Mouse (Mus musculus) CD4-positive, CD25-positive, alpha-beta regulatory T cell, adult 4 months (primary cell): Measurements from ENCODE around the gene Fam187b. TPM values are rescaled to one million over a fixed set of nuclear protein-coding genes. Genes with fewer than 3 reads are reported as not detected.

Experiments
- ATAC-seq: one replicate; pipeline ENCODE4 v1.8.0; 2017
- polyA plus RNA-seq, 2 experiments: library from polyadenylated mRNA; unstranded; fragments of 100-300 nt; shearing (Covaris generic); gene quantifications; one replicate each; pipeline ENCODE4 v1.2.1; 2017

The Fam187b gene
- polyA plus RNA-seq, 2 experiments from 2014 or later = 1.2 to 1.5 TPM

- no peak for ATAC-seq
Observed at GRCm38 (mm10) chr7:30958866-30959487, 14.6 kb upstream of the Fam187b start.

DNA sequence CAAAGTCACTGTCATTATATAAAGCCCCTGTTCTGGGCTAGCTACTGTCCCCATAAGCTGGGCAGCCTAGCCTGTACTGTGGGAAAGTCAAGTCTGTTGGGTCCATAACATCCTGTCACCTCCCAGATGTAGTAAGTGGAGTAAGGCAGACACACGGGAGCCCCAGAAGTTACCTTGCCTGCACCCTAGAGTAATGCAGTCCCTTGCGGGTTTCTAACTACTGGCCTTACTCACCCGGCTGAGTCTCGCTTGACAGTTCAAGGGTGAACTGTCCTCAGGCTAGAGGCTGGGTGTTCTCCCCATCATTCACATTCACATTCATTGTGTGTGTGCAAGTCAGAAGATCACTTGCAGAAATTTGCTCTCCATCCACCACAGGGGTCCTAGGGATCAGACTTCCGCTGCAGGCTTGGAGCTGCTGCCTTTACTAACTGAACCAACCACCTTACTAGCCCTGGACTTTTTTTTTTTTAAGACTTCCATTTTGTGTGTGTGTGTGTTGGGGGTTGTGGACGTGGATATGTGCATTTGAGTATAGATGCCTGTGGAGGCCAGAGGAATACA lies 13.7 kb upstream of the Fam187b start:
- ATAC-seq = no peak

GRCm38 (mm10) chr7:30962862-30963261 lies 10.7 kb upstream of the Fam187b start:
- no peak for ATAC-seq

- no peak for ATAC-seq
Observed at GRCm38 (mm10) chr7:30964366-30964765, 9.2 kb upstream of the Fam187b start.

DNA sequence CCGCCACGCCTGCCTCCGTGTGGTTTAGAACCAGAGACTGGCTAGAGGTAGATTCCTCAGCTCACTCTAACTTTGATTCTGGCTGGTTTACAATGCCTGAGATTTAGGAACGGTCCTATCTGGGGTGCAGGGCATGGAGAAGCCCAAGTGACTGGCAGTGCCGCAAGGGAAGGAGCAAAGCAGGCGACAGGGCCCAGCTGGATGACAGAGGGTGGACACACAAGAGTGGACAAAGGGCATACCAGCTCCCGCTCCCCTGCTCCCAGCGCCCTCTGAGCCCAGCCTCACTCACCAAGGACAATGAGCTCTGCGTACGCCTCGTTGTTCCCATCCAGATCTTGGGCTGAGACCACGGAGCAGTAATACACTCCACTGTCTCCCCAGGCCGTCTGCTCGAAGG lies 7.9 kb upstream of the Fam187b start:
- no peak for ATAC-seq

DNA sequence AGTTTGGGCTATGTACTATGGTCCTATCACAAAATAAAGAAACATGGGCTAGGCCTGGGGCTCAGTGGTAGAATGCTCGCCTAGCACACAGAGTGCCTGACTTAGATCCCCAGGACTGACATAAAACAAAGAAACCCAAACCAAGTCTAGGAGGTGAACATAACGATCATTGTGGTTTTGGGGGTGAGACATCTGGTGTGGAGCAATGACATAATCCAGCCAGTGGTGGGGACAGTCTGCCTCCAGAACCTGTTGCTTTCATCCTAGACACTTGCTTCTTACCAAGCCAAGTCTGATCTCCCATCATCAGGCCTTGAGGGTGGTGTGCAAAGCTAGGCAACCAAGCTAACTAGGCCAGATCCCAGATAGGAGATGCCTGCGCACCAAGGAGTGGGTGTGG lies 6.9 kb upstream of the Fam187b start:
- no peak for ATAC-seq

- no peak for ATAC-seq
Observed at GRCm38 (mm10) chr7:30968611-30969010, 5.0 kb upstream of the Fam187b start.

DNA sequence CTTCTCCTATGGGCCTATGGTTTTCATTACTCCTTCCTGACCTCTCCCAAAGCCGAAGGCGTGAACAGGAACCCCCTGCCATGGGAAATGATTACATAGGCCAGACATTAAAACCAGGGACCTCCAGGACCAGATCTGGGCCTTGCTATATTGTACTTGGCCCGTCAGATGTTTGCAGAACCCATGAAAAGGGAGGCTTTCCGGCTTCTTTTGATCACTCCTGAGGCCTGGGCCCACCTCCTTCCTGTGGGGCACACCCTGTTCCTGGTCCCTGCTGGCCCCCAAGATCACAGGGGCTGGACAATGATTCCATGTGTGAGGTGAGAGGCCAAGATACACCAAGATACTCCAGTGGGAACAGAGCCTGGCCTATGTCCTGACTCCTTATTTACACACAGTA lies 4.4 kb upstream of the Fam187b start:
- no peak for ATAC-seq

DNA sequence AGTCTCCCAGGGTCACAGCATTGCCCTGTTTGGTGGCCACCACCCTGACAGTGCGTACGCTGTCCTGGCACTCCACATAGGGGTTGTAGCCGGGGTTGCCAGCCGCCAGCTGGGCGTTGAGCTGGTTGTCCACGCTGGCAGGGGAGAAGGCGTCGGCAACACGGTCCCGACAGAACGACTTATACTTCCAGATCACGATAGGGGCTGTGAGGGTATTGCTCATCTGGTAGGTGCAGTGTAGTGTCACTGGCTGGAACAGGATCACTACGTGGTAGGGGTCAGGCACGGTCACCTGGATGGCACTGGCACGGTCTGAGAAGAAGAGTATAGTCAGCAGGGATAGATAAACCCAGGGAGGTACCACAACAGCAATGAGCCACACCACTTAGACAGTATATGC lies 1.7 kb upstream of the Fam187b start:
- no peak for ATAC-seq

DNA sequence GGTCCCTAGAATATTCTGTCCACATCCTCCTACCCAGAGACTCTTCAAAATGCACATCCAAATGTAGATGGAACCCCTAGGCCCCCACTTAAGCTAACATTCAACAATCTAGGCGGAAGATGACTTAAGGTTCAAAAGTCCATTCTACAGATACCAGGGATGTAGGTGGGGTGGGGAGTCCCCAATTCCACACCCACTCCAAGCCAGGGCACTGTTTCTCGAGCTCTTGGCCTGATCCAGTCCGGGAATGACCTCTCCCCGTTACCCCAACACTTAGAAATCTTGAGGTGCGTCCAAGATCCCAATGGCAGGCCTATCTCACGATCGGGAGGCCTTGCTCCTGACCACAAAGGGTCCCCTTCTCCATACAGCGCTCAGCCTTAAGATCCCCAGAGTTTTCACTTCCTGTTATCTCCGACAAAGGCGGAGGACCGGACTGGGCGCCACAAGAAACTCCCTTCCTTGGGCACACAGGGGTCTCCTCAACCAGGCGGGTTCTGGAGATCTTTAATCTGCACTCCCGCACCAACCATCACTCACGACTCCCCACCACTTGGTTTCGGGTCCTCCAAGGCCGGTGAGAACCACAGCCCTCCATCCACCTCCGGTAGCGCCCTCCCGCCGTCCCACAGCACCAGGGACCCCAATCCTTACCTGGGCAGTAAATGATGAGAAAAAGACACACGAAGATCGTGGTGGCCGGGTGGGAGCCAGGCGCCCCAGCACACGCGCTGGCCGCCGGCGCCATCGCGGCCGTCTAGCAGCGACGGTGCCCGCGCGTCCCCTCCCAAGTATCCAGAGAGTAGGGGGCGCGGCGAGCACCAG lies 952 bp upstream of the Fam187b start:
- ATAC-seq = no peak

DNA sequence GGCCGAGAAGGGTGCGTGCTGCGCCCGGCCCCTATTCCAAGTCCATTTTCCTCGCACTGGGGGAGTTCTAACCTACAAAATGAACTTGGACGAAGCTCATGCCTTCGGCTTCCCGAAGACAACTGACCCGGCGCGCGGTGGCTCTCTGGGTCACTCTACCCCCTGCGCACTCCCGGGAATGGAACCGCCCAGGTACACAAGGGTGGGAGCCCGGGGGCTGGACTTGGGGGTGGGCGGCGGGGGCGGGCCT lies 414 bp upstream of the Fam187b start, which contains the start of gene Lsr:
Gene Lsr, minus strand, starts transcription at position 214 of the 250 bp plus-strand sequence.
- no peak for ATAC-seq

DNA sequence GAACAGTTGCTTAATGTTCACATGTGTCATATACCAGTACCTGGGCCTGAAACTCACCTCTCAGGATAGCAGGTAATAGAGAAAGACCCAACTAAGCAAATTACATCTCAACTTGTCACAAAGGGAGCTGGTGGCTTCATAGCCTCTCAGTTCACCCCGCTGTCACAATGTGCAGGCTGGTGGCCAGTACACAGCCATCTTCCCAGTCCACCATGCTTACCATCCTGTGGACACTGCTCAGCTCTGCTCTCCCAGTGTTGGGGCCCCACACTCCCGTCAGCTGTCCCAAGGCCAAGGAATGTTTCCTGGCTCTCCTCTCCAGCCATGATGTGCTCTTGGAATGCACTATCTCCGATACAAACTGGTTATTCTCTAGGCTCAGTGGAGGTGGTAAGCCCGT lies 8.1 kb downstream of the Fam187b start:
- ATAC-seq = no peak

DNA sequence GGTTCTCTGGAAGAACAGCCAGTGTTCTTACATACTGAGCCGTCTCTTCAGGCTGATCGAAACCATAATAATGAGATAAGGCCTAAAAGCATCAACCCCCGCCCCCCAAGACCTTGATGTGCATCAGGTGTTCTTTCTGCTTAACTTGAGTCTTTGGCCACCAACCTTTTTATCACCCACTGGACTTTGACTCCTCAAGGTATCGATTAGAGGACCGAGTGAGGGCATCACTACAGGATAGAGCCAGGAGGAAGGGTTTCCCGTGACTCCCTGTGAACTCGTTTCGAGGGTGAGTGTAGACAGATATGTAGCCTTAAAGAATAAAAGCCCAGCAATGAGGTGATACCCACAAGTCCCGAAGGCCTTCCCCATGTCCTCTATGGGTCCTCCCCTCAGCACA lies 11.8 kb downstream of the Fam187b start:
- ATAC-seq = no peak

GRCm38 (mm10) chr7:30988519-30989162 lies 15.1 kb downstream of the Fam187b start:
- ATAC-seq = no peak

DNA sequence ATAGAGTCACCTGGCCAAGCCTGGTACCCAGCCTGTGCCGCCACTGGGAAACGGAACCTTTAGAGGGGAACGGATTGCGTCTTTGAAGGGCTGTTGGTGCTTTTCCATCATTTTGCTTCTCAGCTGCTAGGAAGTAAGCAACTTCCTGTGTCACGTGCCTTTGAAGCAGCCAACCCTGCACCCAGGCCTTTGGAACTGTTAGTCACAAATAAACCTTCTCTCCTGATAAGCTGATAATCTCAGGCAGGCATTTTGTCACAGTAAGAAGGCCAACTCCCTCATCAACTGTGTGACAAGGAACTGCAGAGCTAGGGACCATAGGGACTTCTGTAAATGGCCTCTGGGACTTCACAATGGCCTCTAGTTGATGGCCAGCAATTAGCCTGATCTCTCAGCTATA lies 18.6 kb downstream of the Fam187b start:
- no peak for ATAC-seq

DNA sequence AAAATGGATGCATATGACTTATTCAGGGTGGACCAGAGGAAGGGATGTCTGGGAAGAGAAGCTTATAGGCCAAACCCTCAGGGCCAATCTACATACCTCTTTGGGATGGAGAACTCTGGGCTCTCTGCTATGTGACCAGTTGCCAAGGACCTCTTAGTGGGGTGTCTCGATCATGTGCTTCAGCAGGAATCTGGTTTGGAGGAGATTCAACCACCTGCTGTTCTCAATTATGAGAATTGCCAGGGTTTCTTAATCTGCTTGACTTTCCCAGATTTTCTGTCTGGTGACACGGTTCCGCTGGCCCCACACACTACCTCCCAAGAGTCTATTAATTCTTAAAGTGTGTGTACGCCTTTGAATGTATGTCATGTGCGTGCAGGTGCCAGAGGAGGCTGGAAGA lies 20.4 kb downstream of the Fam187b start:
- no peak for ATAC-seq

- no peak for ATAC-seq
Observed at GRCm38 (mm10) chr7:30996491-30996890, 22.9 kb downstream of the Fam187b start.

DNA sequence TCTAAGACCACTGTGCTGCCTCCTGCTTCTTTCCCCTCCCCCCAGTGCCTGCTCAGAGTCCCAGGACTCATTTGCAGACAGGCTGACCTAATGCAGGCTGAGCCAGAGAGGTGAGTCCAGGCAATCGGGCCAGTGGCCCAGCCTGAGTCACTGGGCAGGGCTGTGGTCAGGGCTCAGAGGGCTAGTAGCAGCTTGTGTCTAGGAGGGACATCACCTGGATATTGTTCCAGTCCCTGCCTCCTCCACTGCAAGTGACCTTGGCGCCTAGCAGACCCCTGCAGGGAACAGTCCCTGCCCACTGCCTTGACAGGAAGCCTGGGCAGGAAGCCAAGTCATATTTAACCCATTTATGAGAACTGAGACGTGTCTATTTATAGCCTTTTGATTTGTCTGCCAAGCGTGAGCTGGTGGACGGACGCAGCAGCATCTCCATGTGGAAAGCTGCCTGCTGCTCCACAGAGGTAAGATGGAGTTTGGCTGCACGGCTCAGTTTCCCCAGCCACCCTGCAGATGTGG lies 27.0 kb downstream of the Fam187b start:
- peak; percentile 66 for ATAC-seq

DNA sequence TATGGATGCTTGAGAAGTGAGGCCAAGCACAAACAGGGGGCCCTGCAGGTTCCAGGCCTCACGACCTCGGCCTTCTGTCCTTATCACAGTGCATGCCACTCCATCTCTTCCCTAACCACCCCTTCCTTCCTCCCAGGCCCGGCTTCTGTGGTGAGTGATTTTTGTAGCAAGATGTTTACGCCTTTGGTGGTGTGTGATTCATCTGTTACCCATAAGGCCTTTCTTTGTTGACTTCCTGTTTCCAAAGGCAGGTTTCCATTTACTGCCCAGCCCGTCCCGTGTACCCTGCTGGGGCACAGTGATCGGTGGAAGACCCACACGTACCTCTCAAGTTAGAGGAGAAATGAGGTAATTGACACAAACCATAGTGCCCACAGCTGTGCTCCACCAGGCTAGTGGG lies 29.1 kb downstream of the Fam187b start:
- peak; percentile 88 for ATAC-seq

GRCm38 (mm10) chr7:31007775-31008174 lies 34.2 kb downstream of the Fam187b start:
- no peak for ATAC-seq

- no peak for ATAC-seq
Observed at GRCm38 (mm10) chr7:31008175-31008574, 34.6 kb downstream of the Fam187b start.

DNA sequence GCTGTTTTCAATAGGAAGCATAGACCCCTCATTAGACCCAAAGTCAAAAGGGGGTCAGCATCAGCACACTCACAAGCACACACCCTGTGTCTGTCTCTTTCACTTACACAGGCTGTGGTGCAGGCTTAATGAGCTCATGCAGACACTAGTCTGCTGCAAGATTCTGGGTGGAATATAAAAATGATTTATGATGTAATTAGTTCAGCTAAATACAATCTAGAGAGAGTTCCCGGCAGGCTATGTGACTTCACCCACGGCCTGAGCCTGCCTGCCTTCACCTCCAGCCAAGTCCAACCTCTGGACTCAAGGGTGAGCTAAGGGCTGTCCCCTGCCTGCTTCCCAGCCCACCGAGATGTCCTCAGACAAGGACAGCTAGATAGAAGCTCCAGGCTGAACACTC lies 35.3 kb downstream of the Fam187b start:
- ATAC-seq = no peak

DNA sequence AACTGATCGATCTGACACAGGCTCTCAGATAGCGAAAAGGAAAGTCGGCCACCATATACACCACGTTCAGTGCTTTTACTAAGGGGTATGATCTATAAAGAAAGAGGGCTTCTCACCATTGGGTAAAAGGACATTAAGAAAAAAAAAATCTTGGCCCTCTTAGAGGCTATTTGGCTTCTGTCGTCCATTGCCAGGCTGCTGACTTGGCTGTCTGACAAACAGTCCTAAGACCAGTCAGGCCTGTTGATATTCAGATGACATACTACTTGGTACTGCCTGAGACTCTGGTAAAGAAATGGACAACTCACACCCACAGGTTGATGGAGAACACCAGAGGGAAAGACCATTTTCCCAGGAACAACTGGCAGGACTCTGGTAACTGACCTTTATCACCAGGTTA lies 39.4 kb downstream of the Fam187b start:
- ATAC-seq = no peak
